Mouse (Mus musculus) bone marrow, adult 2 months (tissue): ENCODE data around the gene Erich6b.

Experiments used
- CTCF ChIP-seq: fragments of 200-500 bp; IDR thresholded peaks from 2 replicates; pipeline ENCODE4 v1.5.1; 2011; ENCODE audit warnings: low read length, control low read depth; ENCODE audit not compliant: control insufficient read depth, insufficient read depth
- POLR2A ChIP-seq: fragments of 200-500 bp; IDR thresholded peaks from 2 replicates; pipeline ENCODE4 v1.6.1; 2011; ENCODE audit warnings: low read depth, mild to moderate bottlenecking, control low read depth, low read length, borderline replicate concordance; ENCODE audit not compliant: control insufficient read depth

GRCm38 (mm10) chr14:75642080-75642479, at the start of gene Erich6b:
- TF ChIP-seq CTCF, result no peak
- no peak for TF ChIP-seq POLR2A
